Mouse (Mus musculus): ENCODE measurements at regions not wholly inside any gene's neighbourhood (a gene's known extent, or its start where the extent isn't known, plus 50 kb on each side); places are given as distances from the start of the nearest gene placed in this dataset.
"Not testable (repeated sequence)": the region's sequence is repeated elsewhere in the genome, so short reads cannot be mapped to it uniquely, and the experiment has no call there.

DNA sequence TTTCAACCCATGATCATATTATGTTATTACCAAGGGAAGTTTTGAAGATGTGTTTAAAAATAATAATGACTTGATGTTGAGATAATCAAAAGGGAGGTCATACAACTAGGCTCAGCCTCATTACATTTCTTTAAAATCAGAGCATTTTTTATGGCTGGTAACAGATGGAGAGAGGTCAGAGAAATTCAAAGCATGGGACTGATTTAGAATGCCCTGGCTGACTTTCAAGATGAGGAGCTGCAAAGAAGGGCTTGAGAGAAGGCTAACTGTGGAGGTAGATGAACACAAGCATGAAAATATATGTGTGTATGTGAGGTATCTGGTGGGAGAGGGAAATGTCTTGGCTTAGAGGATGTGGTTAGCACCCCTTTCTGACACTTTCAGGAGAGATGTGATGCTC lies 502.6 kb upstream of the Gdi2 start:
- H3K27me3 ChIP-seq (replicated peaks); H3K9me3 ChIP-seq; H3K36me3 ChIP-seq (replicated peaks; ENCODE audit: low read length); H3K4me3 ChIP-seq (replicated peaks); H3K4me1 ChIP-seq: not testable (repeated sequence)

GRCm38 (mm10) chr13:3037010-3037409 lies 500.9 kb upstream of the Gdi2 start:
- H3K36me3 ChIP-seq (replicated peaks; ENCODE audit: low read length); H3K4me1 ChIP-seq; H3K4me3 ChIP-seq (replicated peaks); H3K27me3 ChIP-seq (replicated peaks); H3K9me3 ChIP-seq: not testable (repeated sequence)

- H3K4me3 ChIP-seq (replicated peaks); H3K27me3 ChIP-seq (replicated peaks); H3K36me3 ChIP-seq (replicated peaks; ENCODE audit: low read length); H3K4me1 ChIP-seq: not testable (repeated sequence)
- peaks cover 11% of the 10 kb centered on the region; the same call in 1 of the 2 replicates for H3K9me3 ChIP-seq
These were observed 491.3 kb upstream of the Gdi2 start for GRCm38 (mm10) chr13:3046381-3047105.

- H3K27me3 ChIP-seq (replicated peaks); H3K36me3 ChIP-seq (replicated peaks; ENCODE audit: low read length); H3K9me3 ChIP-seq; H3K4me3 ChIP-seq (replicated peaks); H3K4me1 ChIP-seq: not testable (repeated sequence)
These were observed 454.4 kb upstream of the Gdi2 start for GRCm38 (mm10) chr13:3083480-3083879.

DNA sequence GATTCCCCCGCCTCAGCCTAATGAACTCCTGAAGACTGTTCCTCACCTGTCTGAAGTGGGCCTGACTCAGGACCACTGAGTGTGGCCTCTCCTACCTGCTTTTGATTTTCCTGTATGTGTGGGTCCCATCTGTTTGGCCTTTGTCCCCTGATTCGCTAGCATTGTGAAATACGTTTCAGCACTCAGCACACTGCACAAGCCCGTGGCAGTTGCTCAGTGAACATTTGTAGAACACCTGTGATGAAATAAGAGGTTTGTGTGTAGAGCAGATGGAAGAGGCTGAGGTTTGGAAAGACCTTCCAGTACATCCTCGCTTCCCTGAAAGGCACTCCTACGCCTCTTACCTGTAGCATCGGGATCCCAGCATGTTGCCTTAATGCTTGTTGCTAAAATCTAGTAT lies 447.9 kb upstream of the Gdi2 start:
- H3K9me3 ChIP-seq; H3K27me3 ChIP-seq (replicated peaks); H3K4me3 ChIP-seq (replicated peaks); H3K36me3 ChIP-seq (replicated peaks; ENCODE audit: low read length); H3K4me1 ChIP-seq: not testable (repeated sequence)

GRCm38 (mm10) chr13:3106543-3106942 lies 431.3 kb upstream of the Gdi2 start:
- not testable (repeated sequence) for H3K36me3 ChIP-seq (replicated peaks; ENCODE audit: low read length); H3K4me1 ChIP-seq; H3K9me3 ChIP-seq

DNA sequence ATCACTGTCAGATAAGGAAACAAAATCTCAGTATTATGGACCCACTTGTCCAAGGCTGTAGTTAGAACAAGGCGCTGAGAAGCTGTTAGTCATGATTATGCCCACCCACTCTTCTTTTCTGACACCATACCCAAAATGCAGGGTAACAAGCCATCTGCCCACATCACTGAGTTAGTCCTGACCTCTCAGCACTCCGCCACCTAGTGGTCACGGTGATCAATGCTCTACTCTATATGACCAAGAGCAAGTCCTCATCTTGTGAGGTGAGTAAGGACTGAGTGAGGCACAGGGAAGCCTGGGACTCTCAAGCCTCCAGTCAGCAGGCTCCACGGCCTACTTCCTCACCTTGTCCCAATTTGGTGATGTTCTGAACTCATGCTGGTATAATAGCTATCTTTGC lies 409.7 kb upstream of the Gdi2 start:
- H3K9me3 ChIP-seq; H3K27me3 ChIP-seq (replicated peaks); H3K4me3 ChIP-seq (replicated peaks); H3K4me1 ChIP-seq; H3K36me3 ChIP-seq (replicated peaks; ENCODE audit: low read length): not testable (repeated sequence)

More at GRCm38 (mm10) chr13:3106543-3106942, 431.3 kb upstream of the Gdi2 start:
- H3K4me3 ChIP-seq (replicated peaks); H3K27me3 ChIP-seq (replicated peaks): not testable (repeated sequence)

GRCm38 (mm10) chr13:3137281-3137680 lies 400.6 kb upstream of the Gdi2 start:
- H3K27me3 ChIP-seq (replicated peaks); H3K4me1 ChIP-seq; H3K4me3 ChIP-seq (replicated peaks); H3K36me3 ChIP-seq (replicated peaks; ENCODE audit: low read length): not testable (repeated sequence)
- peaks cover 23% of the 10 kb centered on the region for H3K9me3 ChIP-seq

- no peaks in the 10 kb centered on the region for H3K27me3 ChIP-seq (replicated peaks)
- no peaks in the 10 kb centered on the region for H3K4me1 ChIP-seq
- peaks cover 23% of the 10 kb centered on the region for H3K9me3 ChIP-seq
- no peaks in the 10 kb centered on the region for H3K36me3 ChIP-seq (replicated peaks; ENCODE audit: low read length)
- H3K4me3 ChIP-seq (replicated peaks): peak overlapping the region; percentile 53
- TF ChIP-seq GATA1 (IDR thresholded peaks at IDR 0.05; ENCODE audit: borderline replicate concordance, low read length): no peak
- no peak for TF ChIP-seq FLI1 (IDR thresholded peaks at IDR 0.05; ENCODE audit: low read length)
These were observed 399.2 kb upstream of the Gdi2 start for GRCm38 (mm10) chr13:3138698-3139097.

GRCm38 (mm10) chr13:3145513-3145912 lies 392.4 kb upstream of the Gdi2 start:
- H3K36me3 ChIP-seq (replicated peaks; ENCODE audit: low read length); H3K4me1 ChIP-seq; H3K27me3 ChIP-seq (replicated peaks); H3K4me3 ChIP-seq (replicated peaks); H3K9me3 ChIP-seq: not testable (repeated sequence)

All from megakaryocyte, embryonic 14.5 days (primary cell).